Mouse (Mus musculus): ENCODE measurements at regions not wholly inside any gene's neighbourhood (a gene's known extent, or its start where the extent isn't known, plus 50 kb on each side); places are given as distances from the start of the nearest gene placed in this dataset.
A peak's percentile ranks its signal among the peaks of the same experiment; 100 is the strongest.

DNA sequence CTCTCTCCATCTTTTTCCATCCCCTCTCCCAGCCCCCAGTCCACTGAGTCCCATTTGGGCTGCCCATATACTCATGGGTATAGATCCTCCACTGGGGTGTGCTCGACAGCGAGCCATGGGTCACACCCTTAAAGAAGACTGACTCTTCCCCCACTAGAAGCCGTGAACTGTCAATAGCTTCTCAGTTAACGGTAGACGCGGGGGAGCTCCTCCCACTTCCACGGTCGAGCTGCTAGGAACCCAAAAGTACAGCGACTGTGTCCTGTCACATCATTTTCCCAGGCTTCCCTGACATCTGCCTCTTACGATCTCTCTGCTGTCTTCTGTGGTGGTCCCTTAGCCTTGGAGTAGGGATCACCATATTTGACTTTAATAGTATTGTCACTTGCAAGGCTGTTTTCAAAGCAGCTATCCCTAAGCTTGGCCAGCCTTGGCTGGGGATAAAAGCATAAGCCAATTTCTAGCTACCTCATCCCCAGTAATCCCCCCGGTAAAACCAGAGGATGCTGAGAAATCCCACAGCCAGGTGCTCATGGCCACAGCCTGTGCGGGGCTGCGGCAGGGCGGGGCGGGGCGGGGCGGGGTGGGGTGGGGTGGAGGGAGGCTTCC, 211.2 kb upstream of the Amigo2 start:
- H3K36me3 ChIP-seq (ENCODE audit: control insufficient read depth, insufficient read depth, low read length) = no peaks in the 10 kb centered on the region
- no peaks in the 10 kb centered on the region for H3K27me3 ChIP-seq (replicated peaks; ENCODE audit: control insufficient read depth, insufficient read depth, low read length)
- no peak for DNase-seq (ENCODE audit: low spot score)
- H3K9ac ChIP-seq (ENCODE audit: low read depth, low read length) = no peak overlapping the region
- WGBS = 43% methylated on average over 17 of the region's 17 CpGs
- peaks cover 4% of the 10 kb centered on the region; the same call in 1 of the 2 replicates for H3K4me1 ChIP-seq (ENCODE audit: control insufficient read depth, insufficient read depth, low read length)
- 0 out of 2 replicates have a peak overlapping the region, but pooled peaks have one; percentile 18 for H3K4me2 ChIP-seq (ENCODE audit: low read depth, low read length)
- H3K9me3 ChIP-seq (ENCODE audit: control insufficient read depth, low read length) = no peaks in the 10 kb centered on the region
- no peak for ATAC-seq (ENCODE audit: low read depth)
- no peak overlapping the region for H3K27ac ChIP-seq (replicated peaks; ENCODE audit: low read depth, low read length)
- H3K4me3 ChIP-seq (ENCODE audit: low read depth, low read length) = no peak overlapping the region

DNA sequence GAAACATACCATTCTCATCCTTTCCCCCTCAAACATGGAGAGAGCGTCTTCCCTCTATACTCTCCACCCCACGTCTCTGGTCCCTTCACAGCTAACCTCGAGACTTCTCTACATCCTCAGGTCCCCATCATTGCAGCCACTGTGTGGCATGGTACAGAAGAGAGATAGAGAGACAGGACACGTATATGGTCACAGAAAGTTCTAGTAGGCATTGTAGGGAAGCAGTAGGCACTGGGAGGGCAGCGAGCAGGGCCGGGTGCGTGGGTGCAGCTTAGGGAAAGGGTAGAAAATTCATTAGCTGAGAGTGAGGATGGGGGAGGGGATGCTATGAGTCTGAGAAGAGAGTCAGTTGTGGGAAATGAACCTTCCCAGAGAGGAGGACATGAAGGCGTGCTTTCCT, 210.4 kb upstream of the Amigo2 start:
- H3K4me1 ChIP-seq (ENCODE audit: control insufficient read depth, insufficient read depth, low read length) = peaks cover 4% of the 10 kb centered on the region; the same call in 1 of the 2 replicates
- ATAC-seq (ENCODE audit: low read depth) = no peak
- WGBS = 77% methylated on average over 8 of the region's 8 CpGs

DNA sequence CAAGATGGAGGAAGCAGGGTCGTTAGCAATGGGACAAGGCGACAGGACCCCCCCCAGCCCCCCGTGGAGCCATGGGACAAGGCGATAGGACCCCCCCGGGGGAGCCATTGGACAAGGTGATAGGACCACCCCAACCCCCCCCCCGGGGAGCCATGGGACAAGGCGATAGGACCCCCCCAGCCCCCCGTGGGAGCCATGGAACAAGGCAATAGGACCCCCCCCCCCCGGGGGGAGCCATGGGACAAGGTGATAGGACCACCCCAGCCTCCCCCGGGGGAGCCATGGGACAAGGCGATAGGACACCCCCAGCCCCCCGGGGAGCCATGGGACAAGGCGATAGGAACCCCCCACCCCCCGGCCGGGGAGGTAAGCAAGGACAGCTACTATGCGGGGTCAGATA, 209.9 kb upstream of the Amigo2 start:
- no peak overlapping the region for H3K4me3 ChIP-seq (ENCODE audit: low read depth, low read length)
- H3K36me3 ChIP-seq (ENCODE audit: control insufficient read depth, insufficient read depth, low read length) = no peaks in the 10 kb centered on the region
- no peak overlapping the region for H3K4me2 ChIP-seq (ENCODE audit: low read depth, low read length)
- H3K27ac ChIP-seq (replicated peaks; ENCODE audit: low read depth, low read length) = no peak overlapping the region
- H3K9me3 ChIP-seq (ENCODE audit: control insufficient read depth, low read length) = no peaks in the 10 kb centered on the region
- DNase-seq (ENCODE audit: low spot score) (no peak), ATAC-seq (ENCODE audit: low read depth) (no peak)
- H3K4me1 ChIP-seq (ENCODE audit: control insufficient read depth, insufficient read depth, low read length) = peaks cover 4% of the 10 kb centered on the region; the same call in 1 of the 2 replicates
- H3K27me3 ChIP-seq (replicated peaks; ENCODE audit: control insufficient read depth, insufficient read depth, low read length) = no peaks in the 10 kb centered on the region
- H3K9ac ChIP-seq (ENCODE audit: low read depth, low read length) = no peak overlapping the region
- WGBS = 89% methylated on average over 10 of the region's 16 CpGs

More for the DNA sequence above, 210.4 kb upstream of the Amigo2 start:
- Histone ChIP-seq H3K27me3 (replicated peaks; ENCODE audit: control insufficient read depth, insufficient read depth, low read length) (no peaks in the 10 kb centered on the region), H3K27ac (replicated peaks; ENCODE audit: low read depth, low read length) (no peak overlapping the region), H3K9me3 (ENCODE audit: control insufficient read depth, low read length) (no peaks in the 10 kb centered on the region), H3K36me3 (ENCODE audit: control insufficient read depth, insufficient read depth, low read length) (no peaks in the 10 kb centered on the region), H3K4me3 (ENCODE audit: low read depth, low read length) (no peak overlapping the region), H3K4me2 (ENCODE audit: low read depth, low read length) (no peak overlapping the region), H3K9ac (ENCODE audit: low read depth, low read length) (no peak overlapping the region)
- no peak for DNase-seq (ENCODE audit: low spot score)

DNA sequence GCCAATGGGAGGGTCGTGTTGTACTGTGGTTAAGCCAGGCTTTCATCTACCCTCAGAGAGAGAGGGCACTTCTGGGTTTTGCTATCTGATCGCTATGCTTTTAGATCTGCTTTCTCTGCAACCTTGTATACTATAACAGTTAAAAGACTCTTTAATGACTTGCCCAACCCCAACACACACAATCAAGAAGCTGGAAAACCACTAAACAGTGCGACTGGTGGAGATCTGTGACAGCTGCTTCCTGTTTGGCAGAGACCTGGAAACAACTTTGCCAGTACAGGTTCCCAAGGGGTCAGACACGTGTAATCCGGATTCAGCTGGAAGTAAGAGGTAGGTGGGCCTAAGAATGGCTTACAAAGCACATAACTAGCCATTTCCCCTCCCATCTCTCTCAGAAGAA, 208.6 kb upstream of the Amigo2 start:
- 36% methylated on average over 5 of the region's 5 CpGs for WGBS
- H3K4me1 ChIP-seq (ENCODE audit: control insufficient read depth, insufficient read depth, low read length) = peaks cover 4% of the 10 kb centered on the region; the same call in 1 of the 2 replicates
- DNase-seq (ENCODE audit: low spot score) = peak; percentile 76
- H3K4me2 ChIP-seq (ENCODE audit: low read depth, low read length) = no peak overlapping the region
- no peak overlapping the region for H3K27ac ChIP-seq (replicated peaks; ENCODE audit: low read depth, low read length)
- H3K4me3 ChIP-seq (ENCODE audit: low read depth, low read length) = no peak overlapping the region
- no peak overlapping the region for H3K9ac ChIP-seq (ENCODE audit: low read depth, low read length)
- no peaks in the 10 kb centered on the region for H3K36me3 ChIP-seq (ENCODE audit: control insufficient read depth, insufficient read depth, low read length)
- 0 out of 2 replicates have a peak, but pooled peaks have one; percentile 30 for ATAC-seq (ENCODE audit: low read depth)
- no peaks in the 10 kb centered on the region for H3K9me3 ChIP-seq (ENCODE audit: control insufficient read depth, low read length)
- no peaks in the 10 kb centered on the region for H3K27me3 ChIP-seq (replicated peaks; ENCODE audit: control insufficient read depth, insufficient read depth, low read length)

DNA sequence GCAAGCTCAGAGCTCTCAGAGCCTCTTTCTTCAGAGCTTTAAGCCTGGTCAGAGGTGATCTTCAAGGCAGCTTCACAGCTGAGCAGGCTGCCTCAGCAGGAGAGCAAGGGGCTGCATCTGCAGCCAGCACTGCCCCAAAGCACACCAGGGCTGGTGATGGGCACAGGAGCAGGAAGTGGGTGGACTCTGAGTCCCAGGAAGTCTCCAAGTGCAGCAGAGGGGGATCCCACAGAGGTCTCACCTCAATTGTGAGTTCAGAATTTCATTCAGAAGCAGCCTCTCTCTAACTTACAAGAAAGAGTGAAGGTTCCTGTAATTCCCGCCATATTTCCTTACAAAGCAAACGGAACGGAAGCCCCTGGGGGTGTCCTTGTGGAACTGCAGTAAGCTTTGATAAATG, 202.6 kb upstream of the Amigo2 start:
- Histone ChIP-seq H3K4me1 (ENCODE audit: control insufficient read depth, insufficient read depth, low read length) (no peaks in the 10 kb centered on the region), H3K9ac (ENCODE audit: low read depth, low read length) (no peak overlapping the region), H3K9me3 (ENCODE audit: control insufficient read depth, low read length) (no peaks in the 10 kb centered on the region), H3K4me2 (ENCODE audit: low read depth, low read length) (no peak overlapping the region), H3K27me3 (replicated peaks; ENCODE audit: control insufficient read depth, insufficient read depth, low read length) (no peaks in the 10 kb centered on the region), H3K27ac (replicated peaks; ENCODE audit: low read depth, low read length) (no peak overlapping the region), H3K4me3 (ENCODE audit: low read depth, low read length) (no peak overlapping the region), H3K36me3 (ENCODE audit: control insufficient read depth, insufficient read depth, low read length) (no peaks in the 10 kb centered on the region)
- ATAC-seq (ENCODE audit: low read depth) (no peak), DNase-seq (ENCODE audit: low spot score) (no peak)
- WGBS = 71% methylated on average over 3 of the region's 3 CpGs

DNA sequence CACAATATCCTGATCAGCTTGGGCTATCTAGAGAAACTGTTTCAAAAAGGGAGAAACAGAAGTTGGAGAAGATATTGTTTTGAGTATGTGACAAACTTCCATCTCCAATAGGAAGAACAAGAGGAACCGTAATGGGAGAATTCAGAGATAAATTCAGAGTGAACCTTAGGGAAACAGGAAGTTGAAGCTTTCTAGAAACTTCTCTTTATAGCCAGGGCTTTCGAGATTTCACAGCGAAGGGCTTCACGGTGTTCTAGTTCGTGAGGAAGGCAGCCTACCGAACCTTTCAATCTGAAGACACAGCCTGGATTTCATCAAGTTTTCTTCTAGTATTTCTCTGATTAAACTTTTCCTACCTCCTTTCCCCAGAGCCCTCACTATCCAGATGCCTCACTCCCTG, 201.9 kb upstream of the Amigo2 start:
- WGBS = 81% methylated on average over 6 of the region's 6 CpGs
- H3K9ac ChIP-seq (ENCODE audit: low read depth, low read length) = no peak overlapping the region
- H3K4me1 ChIP-seq (ENCODE audit: control insufficient read depth, insufficient read depth, low read length) = no peaks in the 10 kb centered on the region
- DNase-seq (ENCODE audit: low spot score) = no peak
- no peak overlapping the region for H3K4me3 ChIP-seq (ENCODE audit: low read depth, low read length)
- no peaks in the 10 kb centered on the region for H3K9me3 ChIP-seq (ENCODE audit: control insufficient read depth, low read length)
- H3K27ac ChIP-seq (replicated peaks; ENCODE audit: low read depth, low read length) = no peak overlapping the region
- H3K36me3 ChIP-seq (ENCODE audit: control insufficient read depth, insufficient read depth, low read length) = no peaks in the 10 kb centered on the region
- no peaks in the 10 kb centered on the region for H3K27me3 ChIP-seq (replicated peaks; ENCODE audit: control insufficient read depth, insufficient read depth, low read length)
- ATAC-seq (ENCODE audit: low read depth) = no peak
- no peak overlapping the region for H3K4me2 ChIP-seq (ENCODE audit: low read depth, low read length)

DNA sequence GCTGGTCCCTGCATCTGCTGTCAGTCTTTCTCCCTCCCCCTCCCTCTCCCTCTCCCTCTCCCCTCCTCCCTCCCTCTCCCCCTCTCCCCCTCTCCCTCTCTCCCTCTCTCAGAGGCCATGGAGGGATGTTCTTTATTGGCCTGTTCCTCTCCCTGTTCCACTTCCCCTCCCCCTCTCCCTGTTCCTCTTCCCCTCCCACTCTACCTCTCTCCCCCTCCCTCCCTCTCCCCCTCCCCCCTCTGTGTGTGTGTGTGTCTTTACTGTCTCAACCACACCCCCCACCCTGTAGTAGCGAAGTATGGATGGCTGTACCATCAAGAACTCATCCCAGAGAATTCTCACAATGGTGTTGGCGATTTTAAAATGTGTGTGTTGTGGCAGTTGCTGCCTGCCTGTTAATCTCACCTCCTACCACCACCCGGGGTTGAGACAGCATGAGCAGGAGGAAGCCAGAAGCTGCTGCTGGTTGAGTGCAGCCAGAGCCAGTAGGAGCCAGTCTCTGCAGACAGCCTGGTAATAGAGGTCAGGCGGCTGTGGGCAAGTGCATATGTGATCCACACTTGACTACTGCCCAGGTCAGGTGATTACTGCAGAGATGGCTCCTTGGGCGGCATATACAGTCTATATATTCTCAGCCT, 201.3 kb upstream of the Amigo2 start:
- Histone ChIP-seq H3K27ac (replicated peaks; ENCODE audit: low read depth, low read length) (no peak overlapping the region), H3K4me1 (ENCODE audit: control insufficient read depth, insufficient read depth, low read length) (no peaks in the 10 kb centered on the region), H3K9me3 (ENCODE audit: control insufficient read depth, low read length) (no peaks in the 10 kb centered on the region), H3K4me3 (ENCODE audit: low read depth, low read length) (no peak overlapping the region), H3K27me3 (replicated peaks; ENCODE audit: control insufficient read depth, insufficient read depth, low read length) (no peaks in the 10 kb centered on the region), H3K36me3 (ENCODE audit: control insufficient read depth, insufficient read depth, low read length) (no peaks in the 10 kb centered on the region), H3K4me2 (ENCODE audit: low read depth, low read length) (no peak overlapping the region), H3K9ac (ENCODE audit: low read depth, low read length) (no peak overlapping the region)
- 71% methylated on average over 5 of the region's 5 CpGs for WGBS
- DNase-seq (ENCODE audit: low spot score) (no peak), ATAC-seq (ENCODE audit: low read depth) (no peak)

DNA sequence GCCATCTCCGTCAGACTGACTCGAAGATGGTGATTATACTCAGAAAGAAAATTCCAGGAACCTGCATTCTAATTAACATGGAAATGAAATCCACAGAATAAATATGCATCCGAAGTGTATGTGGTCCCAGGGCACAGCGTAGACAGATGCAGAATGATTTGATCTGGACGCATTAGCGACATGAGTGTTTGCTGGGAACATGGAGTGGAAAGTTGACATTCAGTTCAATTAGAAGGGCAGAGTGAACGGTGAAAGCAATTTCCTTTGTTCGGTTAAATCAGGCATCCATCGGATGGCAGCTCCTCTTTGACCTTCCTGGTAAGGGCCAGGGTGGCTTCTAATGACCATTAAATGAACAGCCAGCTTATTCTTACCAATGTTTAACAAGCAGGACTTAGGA, 199.1 kb upstream of the Amigo2 start:
- H3K27ac ChIP-seq (replicated peaks; ENCODE audit: low read depth, low read length) = no peak overlapping the region
- no peaks in the 10 kb centered on the region for H3K4me1 ChIP-seq (ENCODE audit: control insufficient read depth, insufficient read depth, low read length)
- no peak overlapping the region for H3K4me3 ChIP-seq (ENCODE audit: low read depth, low read length)
- ATAC-seq (ENCODE audit: low read depth) (no peak), DNase-seq (ENCODE audit: low spot score) (no peak)
- H3K4me2 ChIP-seq (ENCODE audit: low read depth, low read length) = no peak overlapping the region
- H3K27me3 ChIP-seq (replicated peaks; ENCODE audit: control insufficient read depth, insufficient read depth, low read length) = no peaks in the 10 kb centered on the region
- H3K9ac ChIP-seq (ENCODE audit: low read depth, low read length) = no peak overlapping the region
- no peaks in the 10 kb centered on the region for H3K36me3 ChIP-seq (ENCODE audit: control insufficient read depth, insufficient read depth, low read length)
- no peaks in the 10 kb centered on the region for H3K9me3 ChIP-seq (ENCODE audit: control insufficient read depth, low read length)
- 58% methylated on average over 9 of the region's 9 CpGs for whole genome bisulfite sequencing

DNA sequence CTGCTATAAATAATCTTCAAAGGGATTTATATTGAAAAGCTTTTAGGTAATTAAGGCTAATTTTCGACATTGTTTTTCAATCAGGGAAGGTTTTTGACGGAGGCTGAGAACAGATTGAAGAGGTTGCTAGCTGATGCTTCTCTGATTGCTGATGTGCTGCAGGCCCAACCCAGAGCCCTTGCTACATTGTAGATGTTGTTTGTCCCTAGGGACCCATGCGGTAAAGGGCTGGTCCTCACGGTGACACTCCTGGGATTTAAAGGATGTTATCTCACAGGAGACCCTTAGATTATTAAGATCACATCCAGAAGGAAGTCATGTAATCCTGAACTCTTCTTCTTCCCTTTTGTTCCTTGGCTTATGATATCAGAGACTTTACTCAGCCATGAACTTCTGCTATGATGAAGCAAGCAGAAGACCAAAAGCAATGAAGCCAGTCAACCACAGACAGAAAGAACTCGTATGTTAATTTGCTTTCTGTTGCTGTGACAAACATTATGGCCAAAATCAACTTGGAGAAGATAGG, 191.2 kb upstream of the Amigo2 start:
- H3K9me3 ChIP-seq (ENCODE audit: control insufficient read depth, low read length) = no peaks in the 10 kb centered on the region
- no peak overlapping the region for H3K27ac ChIP-seq (replicated peaks; ENCODE audit: low read depth, low read length)
- no peak overlapping the region for H3K9ac ChIP-seq (ENCODE audit: low read depth, low read length)
- no peak overlapping the region for H3K4me2 ChIP-seq (ENCODE audit: low read depth, low read length)
- H3K4me1 ChIP-seq (ENCODE audit: control insufficient read depth, insufficient read depth, low read length) = no peaks in the 10 kb centered on the region
- H3K4me3 ChIP-seq (ENCODE audit: low read depth, low read length) = no peak overlapping the region
- WGBS = 67% methylated on average over 5 of the region's 5 CpGs
- no peaks in the 10 kb centered on the region for H3K27me3 ChIP-seq (replicated peaks; ENCODE audit: control insufficient read depth, insufficient read depth, low read length)
- H3K36me3 ChIP-seq (ENCODE audit: control insufficient read depth, insufficient read depth, low read length) = no peaks in the 10 kb centered on the region
- DNase-seq (ENCODE audit: low spot score) (no peak), ATAC-seq (ENCODE audit: low read depth) (no peak)
